Mouse (Mus musculus) embryonic stem cell, embryonic (primary cell): ENCODE results near the gene Zfp512.
"Not testable (repeated sequence)": the region's sequence is repeated elsewhere in the genome, so short reads cannot be mapped to it uniquely, and the experiment has no call there.

Experiments used
- CTCF ChIA-PET, 4 experiments: fragments of 300-600 bp in 2 of 4; fragments of 350-600 bp in 2 of 4; sonication (Branson Sonifier 250); formaldehyde crosslinking; loops; one replicate each; lab custom pipeline; 2022; ENCODE audit warnings: inconsistent platforms in 2 of 4; lab: Charles Lee
- POLR2A ChIA-PET, 4 experiments: fragments of 300-600 bp in 2 of 4; fragments of 350-600 bp in 2 of 4; sonication (Branson Sonifier 250); formaldehyde crosslinking; loops; one replicate each; lab custom pipeline; 2022; ENCODE audit warnings: antibody characterized with exemption in 4 of 4, inconsistent platforms in 1 of 4; lab: Charles Lee

Zfp512 gene

GRCm38 (mm10) chr5:31451878-31452561, at the start of gene Zfp512:
Gene Zfp512, plus strand, starts transcription at chr5:31452431.
- POLR2A ChIA-PET = interaction anchor here (0.6 to 4.8 kb wide), 28 partner anchors 10 to 1745 kb away, joined by 3 to 26 read pairs (median 4); partner anchors contain the start of genes Babam2 (in 1 of the 4), Gm29609 (in 1 of the 4), Gm9970 (in 1 of the 4) and Gtf3c2 (in 1 of the 4)
- CTCF ChIA-PET = interaction anchor here in 2 of 4 experiments (0.7 kb wide), 4 partner anchors 128 to 451 kb away, joined by 3 to 4 read pairs (median 4); partner anchors contain the start of genes Eif2b4 (in 1 of the 2), Gm29609 (in 1 of the 2) and Snx17 (in 1 of the 2)

- CTCF ChIA-PET, POLR2A ChIA-PET: not testable (repeated sequence)
Observed at GRCm38 (mm10) chr5:31434727-31435126, 17.5 kb upstream of the Zfp512 start.

GRCm38 (mm10) chr5:31451336-31451735, 895 bp upstream of the Zfp512 start:
- POLR2A ChIA-PET = interaction anchor here in 3 of 4 experiments (0.6 to 4.8 kb wide), 12 partner anchors 10 to 564 kb away, joined by 3 to 26 read pairs (median 4); partner anchors contain the start of genes Gm29609 (in 1 of the 3), Gm9970 (in 1 of the 3), Gtf3c2 (in 1 of the 3) and Nrbp1 (in 1 of the 3)
- CTCF ChIA-PET = interaction anchor here in 1 of 4 experiments (0.6 kb wide), 1 partner anchor 33 kb away, joined by 3 read pairs; no protein-coding TSS in a partner anchor

- ChIA-PET POLR2A (interaction anchor here (0.5 to 4.8 kb wide), 23 partner anchors 9 to 1746 kb away, joined by 3 to 26 read pairs (median 4); partner anchors contain the start of genes Babam2 (in 1 of the 4), Gm29609 (in 1 of the 4), Gm9970 (in 1 of the 4) and Gtf3c2 (in 1 of the 4)), CTCF (interaction anchor here in 2 of 4 experiments (0.7 kb wide), 4 partner anchors 129 to 451 kb away, joined by 3 to 4 read pairs (median 4); partner anchors contain the start of genes Eif2b4 (in 1 of the 2), Gm29609 (in 1 of the 2) and Snx17 (in 1 of the 2))
Observed at GRCm38 (mm10) chr5:31452562-31452878, 289 bp downstream of the Zfp512 start.

DNA sequence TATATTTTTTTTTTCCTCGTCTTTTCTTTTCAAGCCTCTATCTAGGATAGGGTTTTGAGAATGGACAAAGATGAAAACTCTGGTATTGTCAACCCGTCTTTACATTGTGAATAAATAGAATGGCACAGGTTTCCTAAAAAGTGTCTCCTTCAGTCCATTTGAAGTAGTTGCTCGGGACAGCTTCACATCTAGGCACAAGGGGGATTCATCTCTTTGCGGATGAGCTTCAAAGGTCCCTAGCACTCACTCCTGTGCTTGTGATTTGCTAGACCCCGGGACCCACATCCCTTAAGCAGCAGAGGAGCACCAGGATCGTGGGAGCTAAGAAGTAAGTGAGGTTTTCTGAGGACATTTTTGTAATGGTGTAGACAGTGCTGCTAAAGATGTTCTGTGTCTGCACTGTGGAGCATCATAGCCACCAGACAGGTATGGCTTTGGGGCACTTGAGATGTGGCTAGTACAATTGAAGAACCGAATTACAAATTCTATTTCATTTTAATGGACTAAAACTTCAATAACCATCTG, 717 bp downstream of the Zfp512 start:
- CTCF ChIA-PET = no interaction called here
- POLR2A ChIA-PET = interaction anchor here (0.5 to 4.8 kb wide), 20 partner anchors 9 to 1390 kb away, joined by 3 to 26 read pairs (median 4); partner anchors contain the start of genes 4930548H24Rik (in 1 of the 4), Babam2 (in 1 of the 4), Gm29609 (in 1 of the 4) and Gm9970 (in 1 of the 4)

- ChIA-PET POLR2A (interaction anchor here in 1 of 4 experiments (0.6 to 2.1 kb wide), 5 partner anchors 8 to 61 kb away, joined by 3 to 5 read pairs (median 3); partner anchors contain the start of gene Zfp512), CTCF (no interaction called here)
Observed at GRCm38 (mm10) chr5:31467798-31468197, 15.6 kb downstream of the Zfp512 start.

- POLR2A ChIA-PET = interaction anchor here in 2 of 4 experiments (0.6 to 4.2 kb wide), 9 partner anchors 11 to 178 kb away, joined by 3 to 15 read pairs (median 3); partner anchors contain the start of genes Zfp512 (in 2 of the 2) and Mrpl33 (in 1 of the 2)
Observed at GRCm38 (mm10) chr5:31469711-31470110, 17.5 kb downstream of the Zfp512 start.

DNA sequence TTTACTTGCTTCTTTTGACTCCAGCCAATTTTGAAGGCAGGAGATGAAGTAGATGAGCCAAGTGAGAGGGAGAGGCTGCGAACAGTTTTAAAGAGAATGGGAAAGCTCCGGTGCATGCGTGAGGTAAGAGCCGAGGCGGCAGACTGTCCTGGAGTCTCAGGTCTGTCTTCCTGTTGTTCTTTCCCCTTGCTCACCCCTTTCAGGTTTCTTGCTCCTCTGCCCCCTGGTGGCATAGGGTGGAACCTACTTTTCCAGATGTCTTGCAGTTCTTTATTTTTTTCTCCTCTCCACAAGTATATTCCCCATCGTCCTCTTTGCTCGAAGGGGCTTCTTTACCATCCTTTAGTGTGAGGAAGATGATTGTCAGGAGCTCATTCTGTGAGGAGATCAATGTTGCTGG, 18.1 kb downstream of the Zfp512 start:
- ChIA-PET CTCF (interaction anchor here in 3 of 4 experiments (1.0 to 1.6 kb wide), 4 partner anchors 10 to 650 kb away, joined by 3 to 5 read pairs (median 4); no protein-coding TSS in a partner anchor), POLR2A (interaction anchor here in 2 of 4 experiments (0.7 to 4.2 kb wide), 10 partner anchors 10 to 179 kb away, joined by 3 to 15 read pairs (median 3); partner anchors contain the start of genes Zfp512 (in 2 of the 2) and Mrpl33 (in 1 of the 2))

More at GRCm38 (mm10) chr5:31469711-31470110, 17.5 kb downstream of the Zfp512 start:
- CTCF ChIA-PET = interaction anchor here in 3 of 4 experiments (0.6 to 1.1 kb wide), 4 partner anchors 130 to 993 kb away, joined by 3 to 10 read pairs (median 4); no protein-coding TSS in a partner anchor

GRCm38 (mm10) chr5:31480536-31480935, 28.3 kb downstream of the Zfp512 start:
- CTCF ChIA-PET = interaction anchor here in 2 of 4 experiments (0.6 to 2.3 kb wide), 3 partner anchors 9 to 1224 kb away, joined by 3 to 5 read pairs (median 3); no protein-coding TSS in a partner anchor
- POLR2A ChIA-PET = interaction anchor here in 2 of 4 experiments (1.1 to 3.0 kb wide), 8 partner anchors 9 to 46 kb away, joined by 3 to 15 read pairs (median 4); partner anchors contain the start of genes Slc4a1ap (in 2 of the 2), Gpn1 (in 1 of the 2) and Zfp512 (in 1 of the 2)

- POLR2A ChIA-PET = interaction anchor here in 1 of 4 experiments (0.7 to 3.0 kb wide), 4 partner anchors 11 to 32 kb away, joined by 3 to 18 read pairs (median 4); partner anchors contain the start of gene Gpn1
- CTCF ChIA-PET = no interaction called here
Observed at GRCm38 (mm10) chr5:31485440-31485839, 33.2 kb downstream of the Zfp512 start, which contains the start of gene 4930548H24Rik. Gene 4930548H24Rik, plus strand, starts transcription at chr5:31485740.

- POLR2A ChIA-PET = interaction anchor here in 3 of 4 experiments (0.7 to 3.2 kb wide), 14 partner anchors 9 to 371 kb away, joined by 3 to 26 read pairs (median 4); partner anchors contain the start of genes Zfp512 (in 2 of the 3), Gm29609 (in 1 of the 3), Gtf3c2 (in 1 of the 3) and Trim54 (in 1 of the 3)
- CTCF ChIA-PET = no interaction called here
Observed at GRCm38 (mm10) chr5:31487889-31488288, 35.7 kb downstream of the Zfp512 start.

GRCm38 (mm10) chr5:31489116-31489769, 37.0 kb downstream of the Zfp512 start:
- CTCF ChIA-PET = interaction anchor here in 1 of 4 experiments (0.6 kb wide), 1 partner anchor 348 kb away, joined by 4 read pairs; no protein-coding TSS in a partner anchor
- POLR2A ChIA-PET = interaction anchor here in 3 of 4 experiments (0.5 to 3.2 kb wide), 25 partner anchors 9 to 529 kb away, joined by 3 to 26 read pairs (median 4); partner anchors contain the start of genes Gm29609 (in 2 of the 3), Gtf3c2 (in 2 of the 3), Atraid (in 1 of the 3) and Preb (in 1 of the 3)

DNA sequence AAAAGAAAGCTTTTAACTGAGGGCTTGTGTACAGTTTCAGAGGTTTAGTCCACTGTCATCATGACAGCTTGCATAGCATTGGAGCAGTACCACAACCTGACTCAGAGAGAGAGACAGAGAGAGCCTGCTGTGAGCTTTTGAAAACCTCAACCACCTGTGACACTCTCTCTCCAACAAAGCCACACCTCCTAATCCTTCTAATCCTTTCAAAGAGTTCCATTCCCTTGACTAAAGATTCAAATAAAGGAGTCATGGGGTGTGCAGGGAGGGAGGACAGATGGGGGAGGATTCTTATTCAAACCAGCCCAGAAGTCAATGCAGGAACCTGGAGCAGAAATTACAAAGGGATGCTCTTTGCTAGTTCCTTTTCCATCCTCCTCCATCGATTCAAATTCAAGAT, 39.8 kb downstream of the Zfp512 start:
- POLR2A ChIA-PET = interaction anchor here in 2 of 4 experiments (0.9 to 2.2 kb wide), 3 partner anchors 8 to 43 kb away, joined by 3 to 5 read pairs (median 5); no protein-coding TSS in a partner anchor
- CTCF ChIA-PET = no interaction called here

DNA sequence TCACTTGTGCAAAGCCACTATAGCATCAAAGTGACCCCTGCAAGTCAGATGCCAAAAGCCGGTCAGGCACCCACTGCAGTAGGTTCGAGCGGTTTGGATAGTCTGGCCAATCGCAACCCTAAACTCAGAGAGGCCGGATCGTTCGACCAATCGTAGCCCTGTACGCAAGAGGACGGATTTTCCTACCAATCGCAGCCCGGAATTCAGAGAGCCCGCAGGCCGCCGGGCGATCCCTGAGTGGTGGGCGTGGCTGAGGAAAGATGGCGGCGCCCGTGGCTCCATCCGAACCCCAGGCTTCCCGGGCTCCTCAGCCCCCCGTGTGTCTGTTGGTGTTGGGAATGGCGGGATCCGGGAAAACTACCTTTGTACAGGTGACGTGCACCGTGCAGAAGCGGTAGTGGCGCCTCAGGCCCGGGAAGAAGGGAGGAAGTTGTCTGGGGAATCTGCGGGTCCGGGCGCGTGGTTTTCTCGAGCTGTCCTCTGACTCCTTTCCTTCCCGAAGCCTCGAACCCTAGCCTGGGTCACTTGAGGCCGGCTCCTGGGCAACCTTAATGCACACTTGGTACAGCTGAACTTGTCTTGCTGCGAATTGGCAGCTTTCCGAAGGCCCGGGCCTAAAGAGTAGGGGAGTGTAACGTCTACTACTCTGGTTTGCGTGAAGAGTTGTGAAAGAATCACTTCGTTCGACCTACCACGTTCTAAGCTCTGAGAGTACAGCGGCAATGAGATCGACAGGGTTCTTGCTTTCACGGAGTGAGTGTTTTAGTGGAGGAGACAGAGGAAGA, 42.5 kb downstream of the Zfp512 start, which contains the start of gene Gpn1:
Gene Gpn1 (plus strand): TSS at position 229 of the 785 bp plus-strand sequence.
- CTCF ChIA-PET = no interaction called here
- POLR2A ChIA-PET = interaction anchor here in 2 of 4 experiments (0.9 to 3.8 kb wide), 10 partner anchors 9 to 587 kb away, joined by 3 to 18 read pairs (median 4); partner anchors contain the start of genes 4930548H24Rik (in 1 of the 2), Mrpl33 (in 1 of the 2), Ost4 (in 1 of the 2) and Zfp513 (in 1 of the 2)

DNA sequence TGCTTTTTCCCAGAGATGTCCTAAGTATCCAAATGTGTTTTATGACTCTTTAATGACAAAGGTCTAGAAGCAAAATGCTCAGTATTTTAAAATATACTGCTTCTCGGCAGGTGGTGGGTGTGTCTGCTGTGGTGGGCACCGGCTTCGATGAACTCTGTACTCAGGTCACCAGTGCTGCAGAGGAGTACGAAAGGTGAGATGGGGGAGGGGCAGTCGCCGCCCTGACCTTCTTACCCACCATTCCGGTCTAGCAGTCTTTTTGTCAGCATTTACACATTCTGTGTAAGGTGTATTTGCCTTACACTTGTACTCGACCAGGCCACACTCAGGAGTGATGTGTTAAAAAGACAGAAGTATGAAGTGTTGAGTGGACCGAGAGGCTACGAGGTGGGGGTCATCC, 52.6 kb downstream of the Zfp512 start:
- ChIA-PET POLR2A (interaction anchor here in 1 of 4 experiments (1.2 kb wide), 1 partner anchor 10 kb away, joined by 3 read pairs; no protein-coding TSS in a partner anchor), CTCF (no interaction called here)

- ChIA-PET POLR2A (interaction anchor here in 1 of 4 experiments (0.8 to 3.0 kb wide), 8 partner anchors 9 to 41 kb away, joined by 3 to 22 read pairs (median 4); partner anchors contain the start of genes Gpn1 and Slc4a1ap), CTCF (no interaction called here)
Observed at GRCm38 (mm10) chr5:31512481-31512880, 60.2 kb downstream of the Zfp512 start.
